Mouse (Mus musculus) thymus, postnatal 25 days (tissue): ENCODE measurements around the gene Slc29a3.
"Not testable (repeated sequence)": the region's sequence is repeated elsewhere in the genome, so short reads cannot be mapped to it uniquely, and the experiment has no call there.

Source experiments
- DNase-seq: peaks from one replicate; pipeline ENCODE4 v3.0.0; 2022

The Slc29a3 gene

DNA sequence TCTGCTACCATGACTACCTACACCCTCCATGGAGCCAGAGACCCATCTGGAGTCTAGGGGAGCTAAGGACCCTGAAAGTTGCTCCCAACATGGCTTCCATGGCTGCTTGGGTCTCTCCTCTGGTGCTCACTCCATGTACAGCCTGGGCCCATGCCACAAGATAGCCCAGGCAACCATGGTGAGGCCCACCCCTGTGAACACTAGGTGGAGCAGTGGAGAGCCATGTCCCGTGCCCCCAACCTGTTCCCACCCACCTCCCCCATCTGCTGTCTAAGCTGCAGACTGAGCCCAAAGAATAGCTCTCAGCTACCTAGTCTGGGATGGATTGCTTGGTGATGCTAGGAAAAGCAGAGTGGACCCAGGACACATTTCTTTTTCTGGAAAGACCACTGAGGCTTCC lies 29.2 kb downstream of the Slc29a3 start:
- DNase-seq = peak; percentile 34

DNA sequence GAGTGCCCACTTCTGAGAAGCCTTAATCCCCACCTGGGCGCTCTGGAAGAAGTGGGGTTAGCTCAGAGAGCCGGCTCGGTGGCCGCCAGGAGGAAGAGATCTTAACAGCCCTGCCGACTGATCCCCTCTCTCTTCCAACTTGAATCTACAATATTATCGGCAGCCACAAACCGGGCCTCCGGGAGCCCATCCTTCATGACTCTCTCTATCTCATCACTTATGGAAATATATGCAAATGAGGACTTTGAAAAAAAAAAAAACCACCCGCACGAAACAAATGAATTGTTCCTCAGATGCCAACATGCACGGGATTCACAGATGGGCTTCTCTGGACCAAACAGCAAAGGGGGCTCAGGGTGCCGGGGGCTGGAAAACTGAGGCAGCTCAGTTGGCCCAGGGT lies 31.0 kb downstream of the Slc29a3 start:
- no peak for DNase-seq

DNA sequence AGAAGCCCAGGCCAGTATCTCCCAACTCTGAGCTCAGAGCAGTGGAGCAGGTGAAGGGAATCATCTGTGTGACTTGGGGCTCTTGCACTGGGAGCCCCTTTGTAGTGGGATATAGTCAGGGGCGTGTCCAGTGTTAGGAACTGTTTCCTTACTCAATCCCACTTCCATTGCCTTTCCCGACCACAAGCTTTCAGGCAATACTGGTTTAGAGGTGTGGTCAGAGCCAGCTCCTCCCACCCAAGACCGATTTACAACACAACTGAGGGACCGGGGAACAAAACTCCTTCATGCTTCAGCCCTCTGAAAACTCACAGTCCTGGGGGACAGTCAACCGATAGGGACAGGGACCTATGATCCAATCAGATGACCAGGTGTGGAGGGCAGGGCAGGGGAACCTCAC lies 32.1 kb downstream of the Slc29a3 start:
- no peak for DNase-seq

DNA sequence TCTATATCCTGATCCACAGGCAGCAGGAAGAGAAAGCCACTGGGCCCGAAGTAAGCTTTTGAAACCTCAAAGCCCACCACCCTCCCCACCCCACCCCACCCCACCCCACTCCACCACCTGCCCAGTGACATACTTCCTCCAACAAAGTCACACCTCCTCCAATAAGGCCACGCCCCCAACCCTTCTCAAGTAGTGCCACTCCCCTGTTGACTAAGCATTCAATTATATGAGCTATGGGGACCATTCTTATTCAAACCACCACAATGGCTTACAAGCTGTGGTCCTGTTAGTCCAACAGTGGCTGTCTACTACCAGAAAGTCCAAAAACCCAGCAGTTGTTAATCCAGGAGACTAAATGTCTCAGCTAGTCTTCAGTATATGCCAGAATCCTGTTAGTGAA lies 34.1 kb downstream of the Slc29a3 start:
- no peak for DNase-seq

DNA sequence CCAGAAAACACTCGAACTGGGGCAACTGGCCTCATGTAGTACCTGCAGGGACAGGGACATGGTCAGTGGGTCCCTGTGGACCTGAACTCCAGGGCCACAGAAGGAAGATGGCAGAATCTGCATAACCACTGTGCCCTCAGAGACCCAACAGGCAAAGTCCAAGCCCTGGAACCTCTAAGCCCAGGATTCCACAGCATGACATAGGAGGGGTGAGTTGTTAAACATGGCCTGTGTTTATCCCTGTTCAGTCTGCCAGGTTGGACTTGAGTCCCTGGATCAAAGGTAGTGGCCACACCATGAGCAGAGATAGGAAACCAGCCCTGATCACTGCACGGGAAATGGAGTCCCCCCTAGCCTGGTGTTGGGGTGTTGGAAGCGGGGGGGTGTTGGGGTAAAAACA lies 36.1 kb downstream of the Slc29a3 start:
- DNase-seq = no peak

DNA sequence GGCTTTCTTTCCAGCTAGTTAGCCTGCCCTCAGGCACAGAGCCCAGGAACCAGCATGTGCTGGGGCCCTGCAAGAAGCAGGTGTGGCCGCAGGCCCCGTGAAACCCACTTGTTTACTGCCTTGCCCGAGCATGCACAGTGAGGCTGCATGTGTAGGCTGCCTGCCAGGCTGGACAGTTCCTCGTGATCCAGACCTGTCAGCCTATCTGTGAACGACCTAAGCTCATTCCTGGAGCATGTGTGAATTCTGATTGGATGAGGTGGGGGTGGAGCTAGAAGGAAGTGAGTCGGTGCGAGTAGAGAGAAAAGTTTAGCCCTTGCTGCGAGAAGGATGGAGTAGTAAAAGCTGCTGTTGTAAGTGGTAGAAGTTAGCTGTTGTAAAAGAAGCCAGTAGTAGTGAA lies 40.3 kb downstream of the Slc29a3 start:
- not testable (repeated sequence) for DNase-seq

DNA sequence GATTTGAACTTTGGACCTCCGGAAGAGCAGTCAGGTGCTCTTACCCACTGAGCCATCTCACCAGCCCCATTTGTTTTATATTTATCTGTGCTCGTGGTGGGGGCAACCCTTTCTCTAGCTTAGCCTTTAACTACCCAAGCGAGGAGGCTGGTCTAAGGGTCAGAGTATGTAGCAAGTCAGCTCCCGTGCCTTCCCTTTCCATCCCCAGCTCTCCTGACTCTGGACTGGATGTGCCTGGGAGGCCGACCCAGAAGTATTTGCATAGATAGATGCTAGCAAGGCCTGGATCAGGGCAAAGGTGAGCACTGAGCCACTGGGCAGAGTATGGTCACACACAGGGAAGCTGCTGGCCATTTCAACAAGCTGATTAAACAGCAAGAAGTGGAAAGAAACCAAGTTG lies 43.8 kb downstream of the Slc29a3 start:
- no peak for DNase-seq

DNA sequence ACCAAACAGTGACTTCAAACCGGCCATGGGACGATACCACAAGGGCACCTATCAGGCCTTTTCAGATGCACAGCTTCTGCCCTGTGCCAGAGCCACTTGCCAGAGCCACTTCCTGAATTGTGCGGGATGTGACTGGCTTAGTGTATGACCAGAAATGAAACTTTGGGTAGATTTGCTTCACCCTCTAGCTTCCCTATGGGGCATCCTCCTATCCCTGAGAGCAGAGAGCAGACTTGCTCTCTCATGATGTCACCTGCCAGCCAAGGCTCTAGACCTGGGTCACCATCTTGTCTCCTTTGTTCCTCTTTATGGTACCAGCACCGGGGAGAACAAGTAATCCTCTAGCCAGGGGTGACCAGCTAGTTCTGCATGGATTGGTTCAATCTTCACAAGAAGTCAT lies 46.3 kb downstream of the Slc29a3 start:
- DNase-seq = no peak

DNA sequence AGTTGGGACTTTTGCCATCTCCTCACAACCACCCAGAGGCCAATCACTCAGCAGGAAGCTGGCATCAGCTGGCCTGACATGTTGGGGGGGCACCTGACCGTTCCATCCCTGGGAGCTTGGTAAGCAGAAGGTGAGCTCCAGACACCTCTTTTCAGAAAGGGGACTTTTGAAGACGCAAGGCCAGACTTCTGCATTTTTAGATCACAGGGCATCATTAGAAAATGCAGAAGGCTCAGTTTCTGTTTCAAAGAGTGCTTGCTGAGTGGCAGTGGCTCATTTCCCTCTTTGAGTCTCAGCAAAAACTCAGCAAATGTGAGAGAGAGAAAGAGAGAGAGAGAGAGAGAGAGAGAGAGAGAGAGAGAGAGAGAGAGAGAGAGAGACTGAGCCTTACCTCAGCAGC lies 47.5 kb downstream of the Slc29a3 start:
- DNase-seq = no peak

DNA sequence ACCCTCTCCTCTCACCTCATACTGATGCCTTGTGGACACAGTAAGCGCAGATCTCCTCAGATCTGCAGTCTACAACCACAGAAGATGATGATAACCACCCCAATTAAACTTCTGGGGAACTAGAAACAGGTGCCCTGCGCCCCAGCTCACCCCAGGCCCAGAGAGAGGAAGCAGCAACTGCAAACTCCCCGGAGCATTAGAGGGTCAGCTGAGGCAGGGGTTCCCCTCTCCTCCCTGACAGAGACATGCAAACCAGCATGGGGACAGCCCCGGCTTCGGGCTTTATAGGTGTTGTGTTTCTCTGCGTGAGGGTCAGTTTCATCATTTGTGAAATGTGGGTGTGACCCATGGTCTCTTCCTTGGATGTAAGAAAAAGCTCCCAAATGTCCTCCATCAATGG lies 54.8 kb downstream of the Slc29a3 start:
- DNase-seq = no peak

DNA sequence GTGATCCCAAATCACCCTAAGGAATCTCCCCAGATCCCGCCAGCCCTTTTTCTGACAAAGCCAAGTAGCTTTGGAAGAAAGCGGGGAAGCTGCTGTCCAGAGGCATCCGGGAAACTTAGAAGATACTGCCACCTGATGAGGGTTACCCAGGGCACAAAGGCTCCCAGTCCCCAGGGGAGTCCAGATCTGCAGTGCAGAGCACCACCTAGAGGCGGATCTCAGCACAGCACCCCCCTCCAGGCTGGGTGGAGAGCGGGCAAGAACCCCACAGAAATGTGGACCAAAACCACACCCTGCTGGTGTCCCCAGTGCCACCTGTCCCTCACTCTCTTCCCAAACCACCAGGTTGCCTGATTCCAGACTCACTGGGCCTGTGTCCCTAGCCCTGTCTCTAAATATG lies 55.6 kb downstream of the Slc29a3 start:
- peak; percentile 84 for DNase-seq

DNA sequence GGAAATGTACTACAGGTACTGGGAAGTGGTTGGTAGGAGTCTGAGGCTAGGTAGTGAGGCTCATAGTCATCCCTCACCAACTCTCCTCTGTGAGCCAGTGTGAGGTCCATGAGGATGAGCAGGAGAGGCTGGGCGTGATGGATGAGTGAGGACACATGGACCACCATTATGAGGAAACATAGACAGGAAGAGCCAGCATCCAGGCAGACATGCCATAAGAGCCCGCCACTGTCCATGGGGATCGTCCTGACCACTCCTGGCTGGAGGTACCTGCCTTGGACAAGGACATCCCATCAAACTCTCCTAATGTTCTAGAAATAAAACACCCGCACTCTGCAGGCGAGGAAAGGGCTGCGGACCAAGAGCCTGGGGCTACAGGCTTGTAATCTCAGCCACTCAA lies 56.2 kb downstream of the Slc29a3 start, which contains the start of gene Cdh23:
Cdh23 (minus strand) TSS at position 101 of the 400 bp plus-strand sequence.
- DNase-seq = no peak

DNA sequence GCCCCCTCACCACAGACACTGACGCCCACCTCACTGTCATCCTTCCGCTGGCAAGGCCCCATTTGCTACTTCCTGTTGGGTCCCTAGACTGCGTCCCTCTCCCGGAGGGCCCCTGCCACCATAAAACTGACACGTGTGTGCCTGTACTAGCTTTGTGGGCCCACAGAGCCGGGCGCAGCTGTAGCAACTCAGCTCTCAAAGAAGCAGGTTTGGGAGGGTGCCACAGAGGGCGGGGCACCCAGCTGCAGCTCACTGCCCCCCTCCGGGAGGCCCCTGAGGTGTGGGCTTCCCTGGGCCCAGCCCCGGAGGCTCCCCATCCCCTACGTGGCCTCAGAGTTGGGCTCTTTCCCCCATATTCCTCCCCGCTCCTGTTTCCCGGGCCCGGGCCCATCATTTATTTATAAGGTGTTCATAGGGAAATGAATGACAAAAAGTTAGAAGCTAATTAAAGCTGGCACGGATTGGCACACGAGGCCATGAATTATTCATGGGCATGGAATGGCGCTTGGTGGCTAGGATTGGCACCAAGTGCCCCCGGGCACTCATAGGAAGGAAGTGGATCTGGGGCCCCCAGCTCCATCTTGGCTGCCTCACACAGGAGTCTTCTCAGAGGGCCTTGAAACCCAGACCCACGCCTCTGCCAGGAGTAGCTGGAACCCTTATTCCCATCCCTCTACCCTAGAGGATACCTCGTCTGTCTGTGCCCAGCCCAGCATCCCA lies 60.8 kb downstream of the Slc29a3 start:
- DNase-seq = peak; percentile 81

DNA sequence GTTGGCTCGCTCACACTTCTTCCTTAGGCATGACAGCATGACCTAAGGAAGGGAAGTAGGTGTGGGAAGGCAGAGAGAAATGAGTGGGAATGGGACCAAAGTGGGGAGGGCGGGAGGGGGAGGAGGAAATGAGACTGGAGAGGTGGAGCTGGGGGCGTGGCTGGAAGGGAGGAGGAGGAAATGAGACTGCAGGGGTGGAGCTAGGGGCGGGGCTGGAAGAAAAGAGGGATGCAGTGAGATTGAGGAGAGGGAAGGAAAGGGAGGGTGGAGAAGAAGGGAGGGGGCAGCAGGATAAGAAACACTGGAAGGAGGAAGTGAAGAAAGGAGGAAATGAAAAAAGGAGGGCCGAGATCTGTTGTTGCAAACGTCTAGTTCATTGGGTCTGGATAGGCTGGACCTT lies 61.6 kb downstream of the Slc29a3 start:
- DNase-seq = peak; percentile 49

DNA sequence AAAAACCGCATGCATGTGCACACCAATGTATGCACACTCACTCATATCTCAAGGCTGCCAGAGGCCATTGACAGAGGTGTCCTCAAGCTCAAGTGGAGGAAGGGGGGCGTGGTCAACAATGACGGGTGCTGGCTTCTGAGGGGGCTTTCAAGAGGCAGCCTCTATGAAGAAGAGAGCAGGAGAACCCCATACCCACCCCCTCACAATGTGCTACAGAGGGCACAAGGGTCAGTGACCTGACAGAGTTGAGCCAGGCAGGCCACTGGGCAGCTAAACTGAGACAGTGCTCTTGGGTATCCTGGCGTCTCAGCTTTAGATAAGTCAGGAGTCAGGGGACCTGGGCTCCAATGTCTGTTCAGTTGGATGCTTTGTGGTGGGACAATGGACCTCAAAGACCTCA lies 63.2 kb downstream of the Slc29a3 start:
- no peak for DNase-seq

DNA sequence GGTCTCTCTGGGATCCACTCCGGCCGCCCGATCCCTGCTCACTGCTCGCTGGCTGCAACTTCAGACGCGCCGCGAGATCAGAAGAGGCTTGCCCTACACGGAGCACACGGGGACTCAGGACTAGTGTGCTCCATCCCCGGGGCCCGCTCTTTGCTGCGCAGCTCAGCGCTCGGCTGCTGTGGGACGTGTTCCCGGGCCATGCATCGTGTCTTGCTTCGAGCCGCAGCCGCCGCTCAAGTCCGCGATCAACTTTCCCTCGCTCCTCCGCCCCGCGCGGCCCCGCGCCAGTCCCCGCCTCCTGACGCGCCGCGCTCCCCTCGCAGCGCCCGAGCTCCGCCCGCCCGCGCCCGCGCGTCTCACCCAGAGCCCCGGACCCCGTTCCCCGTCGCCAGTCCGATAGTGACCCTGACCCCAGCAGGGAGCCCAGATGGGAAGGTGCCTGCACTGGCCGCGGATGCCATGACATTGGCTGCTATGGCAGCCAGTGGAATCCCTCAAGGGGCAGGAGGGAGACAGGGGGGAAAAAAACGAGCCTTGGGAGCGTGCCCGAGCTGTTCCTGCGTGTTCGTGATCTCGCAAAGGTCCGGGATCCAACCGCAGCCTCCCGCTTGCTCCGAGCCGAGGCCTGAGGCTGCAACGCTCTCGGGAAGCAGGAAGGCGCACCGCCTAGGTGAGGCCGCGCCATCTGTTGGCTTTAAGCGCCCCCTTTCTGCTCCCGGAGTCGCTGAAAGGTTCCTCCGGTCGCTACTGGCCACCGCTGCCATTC lies 65.4 kb downstream of the Slc29a3 start:
- peak; percentile 70 for DNase-seq

DNA sequence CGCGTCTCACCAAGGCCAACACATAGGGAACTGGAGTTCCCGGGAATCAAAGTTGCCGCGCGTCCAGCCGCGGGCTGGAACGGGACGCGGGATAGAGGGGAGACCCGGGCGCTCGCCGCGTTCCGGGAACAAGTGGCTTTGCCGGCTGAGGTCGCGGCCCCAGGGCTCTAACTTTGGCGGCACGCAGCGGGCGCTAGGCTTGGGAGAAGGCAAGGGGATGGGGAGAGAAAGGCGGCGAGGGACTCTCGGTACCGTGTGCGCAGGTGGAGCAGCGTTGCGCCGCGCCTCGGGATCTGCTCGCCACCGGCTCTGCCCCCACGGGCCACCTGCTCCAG lies 66.0 kb downstream of the Slc29a3 start:
- DNase-seq = peak; percentile 10

DNA sequence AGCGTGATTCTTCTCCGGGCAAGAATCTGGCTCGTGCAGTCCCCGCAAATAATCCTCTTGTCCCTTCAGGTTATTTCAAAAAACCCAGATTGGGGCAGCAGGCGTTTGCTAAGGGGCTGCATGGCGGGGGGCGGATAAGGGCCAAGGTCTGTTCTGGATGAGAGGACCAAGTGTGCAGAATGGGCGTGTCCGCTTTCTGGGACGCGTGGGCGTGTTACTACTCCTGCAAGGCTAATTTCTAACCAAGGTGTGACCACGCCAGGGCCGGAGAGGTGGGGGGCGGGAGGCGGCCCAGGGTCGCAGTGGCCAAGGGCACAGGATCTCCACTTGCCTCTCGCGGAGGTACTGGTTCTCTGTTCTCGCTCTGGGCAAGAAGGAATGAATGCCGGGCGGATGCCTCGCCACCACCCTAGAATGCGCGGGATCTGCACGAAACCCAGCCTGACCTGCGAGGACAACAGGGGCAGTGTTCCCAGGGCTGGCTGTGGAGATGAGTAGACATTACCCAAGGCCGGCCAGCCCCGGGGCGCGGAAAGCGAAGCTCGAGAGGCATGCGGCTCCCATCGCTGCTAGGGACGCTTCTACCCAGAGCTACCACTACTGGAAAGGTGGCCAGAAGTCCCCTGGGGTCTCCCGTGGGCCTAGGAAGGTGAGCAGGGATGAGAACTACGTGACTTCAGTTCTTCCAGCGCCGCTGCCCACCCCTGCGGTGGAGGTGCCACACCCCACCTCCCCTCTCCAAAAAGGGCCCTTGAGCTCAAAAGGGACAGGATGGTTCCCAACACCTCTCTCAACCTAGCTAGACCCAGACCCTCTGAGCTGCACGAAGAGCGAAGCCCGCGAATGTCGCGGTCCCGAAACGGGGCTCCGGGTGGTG lies 66.6 kb downstream of the Slc29a3 start:
- DNase-seq = peak; percentile 9

DNA sequence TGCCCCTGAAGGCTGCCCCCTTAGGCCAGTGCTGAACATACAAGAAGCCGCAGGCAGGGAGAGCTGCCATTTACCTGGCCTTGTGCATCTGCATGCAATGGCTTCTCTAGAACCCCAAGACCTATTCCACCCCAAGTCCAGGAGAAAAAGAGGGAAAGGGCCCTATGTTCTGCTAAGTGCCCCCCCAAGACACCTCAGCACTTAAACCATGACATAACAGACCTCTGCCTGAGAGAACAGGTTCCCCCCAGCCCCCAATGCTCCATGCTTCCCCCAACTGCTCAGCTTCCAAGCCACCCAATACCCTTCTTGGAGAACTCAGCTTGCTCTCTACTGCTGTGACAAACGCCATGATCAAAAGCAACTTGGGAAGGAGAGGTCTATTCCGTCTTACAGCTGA lies 73.7 kb downstream of the Slc29a3 start:
- DNase-seq = no peak

DNA sequence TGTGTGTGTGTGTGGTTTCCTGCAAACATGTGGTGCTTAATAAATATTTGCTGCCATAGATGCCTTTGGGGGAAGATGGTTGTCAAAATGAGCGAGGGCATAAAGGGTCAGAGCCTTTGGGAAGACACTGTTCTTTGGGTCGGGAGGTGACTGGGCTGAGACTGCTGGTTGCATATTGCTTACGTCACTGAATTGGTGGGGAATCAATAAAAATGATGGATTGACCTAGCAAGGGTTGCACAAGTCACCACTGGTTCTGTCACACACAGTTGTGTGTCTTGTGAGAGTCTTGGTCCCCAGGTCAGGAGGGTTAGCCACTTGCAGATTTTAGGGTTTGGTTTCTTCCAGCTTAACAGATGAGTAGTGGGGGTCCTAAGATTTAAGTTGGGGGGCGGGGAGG lies 75.3 kb downstream of the Slc29a3 start:
- DNase-seq = no peak

DNA sequence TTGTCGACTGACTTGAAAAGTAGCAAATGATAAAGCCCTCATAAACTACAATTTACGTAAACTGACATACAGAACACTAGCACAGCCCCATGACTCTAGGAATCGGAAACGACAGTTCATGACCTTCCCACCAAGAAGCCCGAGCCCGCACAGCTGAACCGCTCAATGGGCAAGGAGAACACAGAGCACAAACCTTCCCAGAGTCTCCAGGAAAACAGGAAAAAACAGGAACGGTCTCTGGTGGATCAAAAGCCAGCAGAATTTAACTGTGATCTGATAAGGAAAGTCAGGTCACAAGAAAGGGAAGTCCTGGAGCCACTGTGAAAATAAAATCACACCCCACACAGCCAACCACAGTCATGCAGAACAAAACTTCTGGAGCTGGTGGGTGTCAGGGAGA lies 82.4 kb downstream of the Slc29a3 start:
- DNase-seq = no peak

DNA sequence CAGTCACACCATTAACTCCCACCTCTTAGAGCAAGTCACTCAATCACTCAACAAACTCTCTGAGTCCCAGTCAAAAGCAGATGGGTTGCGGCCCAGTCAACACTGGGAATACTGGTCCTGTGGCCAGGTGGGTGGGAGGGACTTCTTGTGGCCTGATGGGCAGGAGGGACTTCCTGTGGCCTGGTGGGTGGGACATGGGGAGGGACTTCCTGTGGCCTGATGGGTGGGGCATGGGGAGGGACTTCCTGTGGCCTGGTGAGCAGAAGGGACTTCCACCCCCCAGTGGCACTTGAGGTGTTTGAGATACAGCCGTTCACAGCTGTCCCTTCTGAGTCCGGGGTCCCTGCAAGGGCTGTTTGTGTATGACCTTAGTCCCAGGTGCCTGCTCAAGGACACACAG lies 84.0 kb downstream of the Slc29a3 start:
- no peak for DNase-seq
